Mouse (Mus musculus) retina, postnatal 7 days (tissue): ENCODE measurements around the gene Armc8.

ENCODE experiments used
- DNase-seq: peaks from one replicate; pipeline ENCODE4 v3.0.0-alpha.2; 2012; ENCODE audit warnings: low read depth, low spot score

Gene Armc8

DNA sequence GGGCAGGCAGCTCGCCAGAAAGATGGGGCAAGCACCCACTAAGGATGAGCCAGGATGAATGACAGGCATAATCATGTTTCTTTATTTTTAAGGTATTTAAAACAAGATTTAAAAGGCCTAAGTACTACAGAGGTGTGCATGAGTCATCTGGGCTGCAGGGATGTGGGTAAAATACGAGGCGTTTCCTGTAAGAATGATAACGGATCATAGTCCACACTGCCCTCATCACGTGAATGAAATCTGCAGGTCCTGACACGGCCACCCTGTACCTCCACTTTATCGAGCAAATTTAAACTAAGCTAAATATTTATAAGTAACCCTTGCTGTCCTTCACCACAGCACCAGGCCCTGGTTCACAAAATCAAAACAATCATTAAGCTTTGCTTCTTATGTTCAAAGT lies 62.8 kb downstream of the Armc8 start:
- no peak for DNase-seq

DNA sequence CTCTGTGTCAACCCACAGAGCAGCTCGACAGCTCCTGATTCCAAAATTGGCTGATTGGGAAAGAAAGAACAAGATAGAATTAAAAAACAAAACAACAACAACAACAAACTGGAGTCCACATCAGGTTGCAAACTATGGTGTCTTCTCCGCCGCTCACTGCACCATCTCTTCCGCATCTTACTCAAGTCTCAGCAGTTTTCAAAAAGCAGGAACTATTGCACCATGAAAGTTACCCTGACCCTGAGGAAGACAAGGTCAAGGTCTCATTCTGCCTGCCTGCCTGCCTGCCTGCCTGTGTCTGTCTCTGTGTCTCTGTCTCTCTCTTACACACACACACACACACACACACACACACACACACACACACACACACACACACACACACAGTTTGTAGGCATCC lies 69.4 kb downstream of the Armc8 start:
- no peak for DNase-seq

DNA sequence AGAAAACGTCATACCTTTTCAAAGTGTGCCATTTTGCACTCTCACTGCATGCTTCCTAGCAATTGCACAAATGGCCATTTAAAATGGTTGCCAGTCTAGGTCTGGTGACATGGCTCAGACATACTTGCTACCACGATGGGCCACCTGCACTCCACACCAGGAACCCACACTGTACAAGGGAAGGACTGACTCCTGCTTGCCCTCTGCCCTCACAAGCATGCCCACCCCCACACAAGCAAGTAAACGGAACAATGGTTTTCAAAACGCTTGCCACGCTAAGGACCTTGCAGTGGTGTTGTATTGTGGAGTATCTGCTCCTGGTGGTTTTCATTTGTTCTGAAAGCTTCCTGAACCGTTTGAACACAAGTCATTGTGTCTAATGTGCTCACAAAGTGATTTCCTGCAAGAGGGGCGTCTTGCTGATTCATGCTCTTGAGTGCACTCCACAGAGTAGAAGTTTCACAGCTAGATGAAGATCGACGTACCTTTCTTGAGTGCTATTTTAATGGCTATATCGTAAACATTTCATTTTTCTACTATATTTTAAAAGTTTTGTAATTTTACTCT lies 76.0 kb downstream of the Armc8 start:
- no peak for DNase-seq

DNA sequence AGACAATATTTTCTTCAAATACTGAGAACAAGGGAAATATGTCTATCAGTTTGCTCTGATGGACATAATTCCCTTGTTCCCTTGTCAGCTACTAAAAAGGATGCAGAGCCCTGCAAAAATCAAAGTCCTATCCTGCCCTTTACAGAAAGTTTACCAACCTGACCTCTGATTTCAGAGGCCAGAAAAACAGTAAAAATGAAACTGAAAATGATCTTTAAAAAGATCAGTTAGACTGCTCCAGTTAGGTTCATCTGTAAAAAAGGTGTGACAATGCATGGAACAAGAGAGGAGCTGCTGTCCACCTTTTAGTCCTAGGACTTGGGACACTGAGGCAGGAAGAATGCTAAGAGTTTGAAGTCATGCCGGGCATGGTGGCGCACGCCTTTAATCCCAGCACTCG lies 77.6 kb downstream of the Armc8 start:
- DNase-seq, result no peak

DNA sequence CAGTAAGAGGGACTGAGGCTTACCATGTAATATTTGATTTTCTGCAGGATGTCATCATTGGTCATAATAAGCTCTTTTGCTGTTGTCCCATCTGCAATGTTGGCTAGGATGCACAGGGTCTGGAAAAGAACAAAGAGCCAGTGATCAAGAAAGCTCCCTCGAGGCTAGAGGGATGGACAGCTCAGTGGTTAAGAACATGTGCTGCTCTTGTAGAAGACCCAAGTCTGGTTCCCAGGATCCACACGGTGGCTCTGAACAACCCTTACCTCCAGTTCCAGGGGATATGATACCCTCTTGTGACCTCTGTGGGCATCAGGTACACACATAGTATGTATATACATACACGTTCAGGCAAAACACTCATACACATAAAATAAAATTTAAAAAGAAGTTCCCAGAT lies 80.9 kb downstream of the Armc8 start:
- no peak for DNase-seq

DNA sequence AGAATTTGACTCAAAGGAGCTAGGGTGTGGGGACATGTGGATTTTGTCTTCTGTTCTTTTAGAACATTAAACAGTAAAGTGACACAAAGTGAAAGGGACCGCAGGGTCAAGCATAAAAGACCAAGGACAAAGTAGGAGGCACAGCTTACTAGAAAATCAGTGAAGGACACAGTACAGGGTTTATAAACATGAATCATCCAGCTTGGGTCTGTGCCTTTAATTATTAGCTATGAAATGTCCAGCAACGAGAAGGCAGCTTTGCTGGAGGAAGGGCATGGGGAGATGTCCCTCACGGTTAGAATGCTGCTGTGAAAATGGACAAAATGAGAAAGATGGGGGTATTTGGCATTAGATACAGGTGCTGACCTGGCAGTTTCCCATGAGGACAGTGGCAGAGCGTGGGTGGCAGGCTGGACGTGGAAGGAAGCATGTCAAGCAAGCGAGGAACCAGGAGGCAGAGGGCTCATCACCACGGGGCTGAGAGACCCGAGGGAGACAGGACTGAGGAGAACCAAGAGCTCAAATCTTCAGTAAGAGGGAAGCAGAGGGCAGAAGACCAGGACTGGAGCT lies 81.5 kb downstream of the Armc8 start:
- no peak for DNase-seq

DNA sequence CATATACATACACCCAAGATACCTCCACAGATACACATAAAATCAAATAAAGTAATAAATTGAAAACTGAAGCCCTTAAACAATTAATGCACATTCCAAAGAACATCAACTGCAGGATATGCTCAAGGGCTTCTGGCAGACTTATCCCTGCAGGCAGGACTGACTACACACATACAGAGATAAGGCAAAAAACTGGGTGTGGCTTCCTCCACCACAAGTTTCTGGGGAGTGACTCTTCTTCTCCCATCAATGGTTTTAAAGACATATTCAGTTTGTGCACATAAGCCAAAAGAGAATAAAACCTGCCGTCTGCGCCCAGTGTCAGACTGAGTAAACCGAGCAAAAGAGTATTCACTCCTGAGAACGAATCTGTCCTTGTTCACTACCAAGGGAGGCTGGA lies 83.6 kb downstream of the Armc8 start:
- no peak for DNase-seq

DNA sequence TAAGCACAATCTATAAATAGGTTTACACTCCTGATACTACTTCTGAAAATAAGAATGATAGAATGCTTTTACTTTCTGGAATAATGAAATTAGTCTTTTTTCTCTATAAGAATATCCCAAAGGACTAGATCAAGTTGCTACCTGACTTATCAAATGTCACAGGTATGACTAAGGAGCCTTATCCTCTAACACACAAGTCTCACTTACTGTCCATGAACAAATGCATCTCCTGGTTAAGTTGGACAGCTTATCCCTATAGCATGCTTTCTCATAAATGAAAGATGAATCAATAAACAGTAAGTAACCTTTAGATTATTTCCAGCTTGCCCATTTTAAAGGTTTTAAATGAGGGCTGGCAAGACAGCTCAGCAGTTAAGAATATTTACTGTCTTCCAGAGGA lies 84.1 kb downstream of the Armc8 start:
- DNase-seq, result no peak

DNA sequence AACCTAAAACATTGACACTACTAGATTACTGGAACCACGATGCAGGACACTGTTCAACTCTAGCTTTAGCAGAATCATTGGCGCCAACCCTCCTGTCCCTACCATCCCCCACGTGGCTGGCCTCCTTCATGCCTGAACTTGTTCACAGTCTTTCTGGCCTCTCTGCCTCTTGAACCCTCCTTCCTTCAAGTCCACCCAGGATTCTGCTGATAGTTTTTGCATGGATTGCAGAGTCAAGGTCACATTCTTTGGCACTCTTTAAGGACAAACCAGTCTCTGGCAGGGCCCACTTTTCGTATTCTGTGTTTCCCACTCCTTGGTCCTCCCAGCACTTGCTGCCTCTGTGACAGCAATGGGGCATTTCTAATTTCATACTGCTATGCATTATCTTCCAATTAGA lies 85.5 kb downstream of the Armc8 start:
- DNase-seq, result no peak

DNA sequence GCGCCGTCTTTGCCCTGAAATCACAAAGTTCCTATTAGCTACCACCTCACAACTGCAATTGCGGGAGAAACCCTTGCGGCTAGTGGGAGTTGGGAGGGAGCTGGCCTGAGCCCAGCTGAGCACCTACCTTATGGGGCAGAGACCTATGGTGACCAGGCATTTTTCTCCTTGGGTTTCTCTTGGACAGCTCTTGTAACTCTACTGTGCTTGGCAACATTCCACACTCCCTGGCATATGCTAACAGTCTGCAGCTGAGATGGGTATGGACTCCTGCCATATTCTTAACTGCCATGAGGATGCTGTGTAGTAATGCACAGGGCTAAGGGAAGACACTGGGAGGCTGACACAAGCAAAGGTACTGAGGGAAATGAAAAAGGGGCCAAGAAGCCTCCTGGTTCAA lies 87.9 kb downstream of the Armc8 start:
- DNase-seq, result no peak

DNA sequence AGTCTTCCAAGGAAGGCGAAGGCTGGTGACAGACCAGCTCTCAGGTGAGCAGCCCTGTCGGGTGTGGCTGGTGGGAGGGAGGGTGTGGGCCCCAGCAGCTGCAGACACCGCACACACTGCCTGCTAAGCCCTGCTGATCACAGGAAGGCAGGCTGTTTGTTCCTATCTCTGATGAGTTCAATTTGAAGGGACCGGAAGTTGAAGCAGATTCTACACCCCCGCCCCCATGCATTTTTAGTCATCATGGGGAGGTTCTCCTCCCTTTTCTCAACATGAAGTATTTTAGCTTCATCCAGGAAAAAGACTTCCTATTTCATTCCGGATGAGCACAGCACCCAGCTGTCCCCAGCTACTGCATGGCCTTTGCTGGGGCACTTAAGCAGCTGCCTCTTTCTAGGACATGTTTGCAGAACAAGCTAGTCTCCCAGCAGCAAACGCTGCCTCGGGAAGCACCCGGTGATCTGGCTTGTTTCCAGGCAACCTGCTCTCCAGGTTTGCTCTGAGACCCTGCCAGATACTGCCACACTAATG lies 89.5 kb downstream of the Armc8 start:
- no peak for DNase-seq

DNA sequence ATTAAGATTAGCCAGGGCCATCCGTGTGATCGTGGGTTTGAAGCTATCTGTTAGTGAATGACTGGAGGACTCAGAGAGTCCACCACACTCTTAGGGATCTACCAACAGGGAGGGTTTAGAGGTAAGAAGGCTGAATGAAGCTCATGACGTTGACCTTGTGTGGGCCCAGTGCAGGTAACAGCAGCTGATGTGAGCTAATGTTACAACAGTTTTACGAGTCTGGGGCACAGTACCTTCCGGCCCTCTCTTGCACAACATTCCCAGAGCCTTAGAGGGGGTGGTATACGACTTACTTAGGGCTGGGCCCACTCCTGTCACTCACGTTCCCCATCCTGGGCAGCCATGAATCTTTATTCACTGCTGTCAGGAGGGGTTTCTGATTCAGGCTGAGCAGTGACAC lies 97.4 kb downstream of the Armc8 start:
- DNase-seq, result no peak

DNA sequence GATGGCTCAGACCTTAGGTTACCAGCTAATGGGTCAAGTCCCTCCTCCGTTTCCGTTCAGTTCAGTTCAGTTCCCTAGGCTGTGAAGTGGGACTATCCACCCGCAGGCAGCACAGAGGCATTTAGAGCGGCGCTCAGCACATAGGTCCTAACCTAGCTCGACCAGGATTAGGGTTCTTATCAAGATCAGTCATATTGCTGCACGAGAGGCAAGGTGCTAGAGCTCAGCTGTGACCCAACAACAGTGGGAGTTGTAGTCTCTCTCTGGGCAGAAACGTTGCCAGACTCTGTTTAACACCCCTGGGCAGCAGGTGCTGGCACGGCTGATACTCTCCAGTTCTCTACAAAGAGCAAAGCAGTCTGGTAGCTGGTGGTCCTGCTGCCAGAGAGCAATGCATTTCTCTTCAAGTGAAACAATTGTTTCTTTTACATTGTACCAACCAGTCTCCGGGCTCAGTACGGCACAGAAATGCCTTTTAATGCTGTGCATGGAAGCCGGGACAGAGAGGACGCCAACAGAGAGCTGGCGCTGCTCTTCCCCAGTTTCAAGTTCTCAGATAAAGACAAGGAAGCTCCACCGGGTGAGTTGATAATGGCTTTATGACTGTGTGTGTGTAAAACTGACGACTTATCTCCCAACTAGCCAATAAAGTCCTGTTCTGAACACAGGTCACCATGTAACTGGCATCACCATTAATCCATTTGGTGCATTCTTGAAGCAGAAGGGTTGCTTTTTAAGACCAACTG lies 98.2 kb downstream of the Armc8 start:
- DNase-seq, result no peak

DNA sequence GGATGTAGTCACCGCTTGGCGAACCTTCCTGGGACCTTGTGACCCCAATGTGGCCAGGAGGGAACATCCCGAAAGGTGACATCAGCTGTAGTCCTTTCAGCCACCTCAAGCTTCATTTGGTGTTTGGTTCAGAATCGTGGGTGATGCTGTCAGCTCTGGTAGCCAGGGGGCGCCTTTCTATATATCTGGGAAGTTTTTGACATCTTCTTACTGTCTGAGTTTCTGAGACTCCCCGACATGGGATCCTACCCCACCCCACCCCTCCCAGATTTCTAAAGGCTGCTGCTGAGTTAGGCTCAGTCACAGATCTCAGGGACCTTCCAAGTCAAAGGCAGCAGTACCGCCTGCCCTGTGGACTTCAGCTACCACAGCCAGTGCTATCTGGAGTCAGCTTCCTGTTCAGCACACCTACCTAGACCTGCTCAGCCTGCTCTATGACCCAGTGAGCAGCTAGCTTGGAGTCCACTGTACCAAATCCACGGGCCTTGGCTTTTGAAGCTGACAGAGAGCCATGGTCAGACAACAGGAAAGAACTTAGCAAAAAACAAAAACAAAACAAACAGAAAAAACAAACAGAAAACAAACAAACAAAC lies 98.9 kb downstream of the Armc8 start:
- DNase-seq, result no peak

DNA sequence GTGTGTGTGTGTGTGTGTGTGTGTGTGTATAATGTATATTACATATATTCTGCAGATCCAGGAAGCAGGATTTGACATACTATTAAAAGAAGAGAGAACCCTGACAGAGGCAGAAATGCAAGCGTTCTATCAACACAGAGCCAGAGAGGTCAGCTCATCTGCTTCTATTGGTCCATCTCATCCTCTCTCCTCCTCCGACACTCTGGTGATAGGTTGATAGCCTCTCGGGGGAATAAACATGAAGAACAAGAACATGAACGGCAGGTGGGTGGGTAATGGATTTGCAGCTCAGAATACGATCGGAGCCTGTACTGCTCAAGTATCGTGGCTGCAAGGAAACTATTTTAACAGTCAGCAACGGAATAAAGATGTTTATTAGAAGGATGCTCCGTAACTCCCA lies 100.1 kb downstream of the Armc8 start:
- no peak for DNase-seq

DNA sequence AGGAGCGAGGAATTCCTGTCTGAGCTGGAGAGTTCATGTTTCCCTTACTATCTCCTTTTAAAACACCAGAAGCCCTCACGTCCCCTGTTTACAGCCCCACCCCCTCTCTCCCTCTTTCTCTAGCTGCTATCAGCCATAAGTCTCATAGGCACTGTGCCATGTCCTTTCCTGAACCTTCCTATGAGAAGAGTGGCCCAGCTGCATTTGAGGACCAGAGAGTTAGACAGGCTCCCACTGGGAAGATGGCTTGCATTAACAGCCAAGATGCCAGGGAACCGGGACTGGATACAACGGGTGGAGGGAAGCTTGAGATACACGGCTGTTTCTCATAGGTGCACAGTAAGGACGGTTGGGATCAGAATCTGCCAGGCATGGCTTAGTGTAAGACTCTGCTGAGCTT lies 103.8 kb downstream of the Armc8 start:
- no peak for DNase-seq

DNA sequence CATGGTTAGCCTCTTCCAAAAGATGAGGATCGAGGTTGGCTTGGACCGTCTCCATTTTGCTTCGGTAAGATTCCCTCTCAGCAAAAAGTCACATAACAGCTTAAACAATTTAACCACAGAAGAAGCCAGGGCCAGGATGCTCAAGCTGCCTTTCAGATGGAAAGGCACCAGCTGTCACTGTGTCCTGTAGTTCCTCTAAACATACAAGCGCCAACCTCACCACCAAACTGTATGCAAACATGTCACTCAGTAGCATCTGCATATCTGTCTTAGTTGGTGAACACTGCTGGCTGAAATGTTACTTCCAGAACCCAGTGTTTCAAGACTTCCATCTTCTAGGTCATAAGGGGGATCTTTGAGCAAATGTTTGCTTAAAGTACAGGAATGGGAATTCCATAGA lies 109.0 kb downstream of the Armc8 start:
- DNase-seq, result no peak

DNA sequence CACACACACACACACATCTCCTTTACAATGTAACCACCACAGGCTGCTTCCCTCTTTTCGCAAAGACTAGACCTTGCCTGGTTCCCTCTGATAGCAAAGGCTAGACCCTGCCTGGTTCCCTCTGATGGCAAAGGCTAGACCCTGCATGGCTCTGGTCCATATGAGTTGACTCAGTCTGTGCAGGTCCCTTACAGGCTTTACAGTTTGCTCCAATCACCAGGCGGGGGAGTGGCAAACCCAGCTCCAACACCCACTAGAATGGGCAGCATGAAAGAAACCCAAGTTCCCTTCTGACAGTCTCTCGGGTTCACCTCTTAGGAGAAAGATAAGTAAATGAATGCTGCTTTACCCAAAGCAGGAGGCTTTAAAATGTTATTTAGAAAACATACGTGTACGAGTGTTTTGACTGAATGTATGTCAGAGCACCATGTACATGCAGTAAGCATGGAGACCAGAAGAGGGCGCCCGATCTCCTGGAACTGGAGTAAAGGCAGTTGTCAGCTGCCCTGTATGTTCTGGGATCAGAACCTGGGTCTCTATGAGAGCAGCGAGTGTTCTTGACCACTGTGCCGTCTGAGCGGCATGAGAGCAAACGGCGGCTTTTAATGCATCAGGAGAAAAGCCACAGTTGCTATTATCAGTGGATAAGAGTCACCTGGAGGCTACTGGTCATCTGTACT lies 110.0 kb downstream of the Armc8 start:
- no peak for DNase-seq

DNA sequence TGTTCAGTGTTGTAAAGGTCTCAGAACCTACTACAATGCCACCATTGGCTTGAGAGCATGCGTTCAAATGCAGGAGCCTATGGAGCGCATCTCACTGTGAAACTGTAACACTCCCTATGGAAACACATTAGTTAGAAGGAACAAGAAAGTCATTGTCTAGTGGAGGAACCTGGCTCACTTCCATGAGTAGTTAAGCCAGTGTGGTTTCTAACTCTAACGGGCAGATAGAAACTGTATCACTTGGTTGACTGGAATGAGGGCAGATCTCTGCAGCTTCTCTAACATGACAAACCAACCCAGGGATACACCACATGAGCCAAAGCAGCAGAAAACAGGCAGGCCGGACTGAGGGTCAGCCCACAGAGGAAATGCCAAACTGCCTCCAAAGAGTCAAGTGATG lies 114.5 kb downstream of the Armc8 start:
- DNase-seq, result no peak

DNA sequence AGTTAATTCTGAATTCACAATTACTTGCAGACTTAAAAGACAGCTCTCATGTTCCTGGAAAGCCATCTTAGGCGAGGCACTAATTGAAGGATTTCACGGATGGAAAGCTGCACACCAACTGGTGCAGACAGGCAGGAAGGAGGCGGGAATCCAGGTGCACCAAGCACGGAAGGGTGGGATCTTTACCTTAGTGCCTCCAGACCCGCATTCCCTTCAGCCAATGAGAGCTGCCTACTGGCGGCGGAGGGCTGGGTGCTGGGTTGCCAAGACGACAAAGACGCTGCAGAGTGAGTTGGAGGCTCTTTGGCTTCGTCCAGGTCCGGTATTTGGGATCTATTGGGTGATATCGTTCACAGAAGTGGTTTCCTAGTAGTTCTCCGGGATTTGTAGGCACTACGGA lies 117.5 kb downstream of the Armc8 start, which contains the start of gene Nme9:
Gene Nme9 (plus strand): TSS at position 315 of the 400 bp plus-strand sequence.
- DNase-seq, result no peak

DNA sequence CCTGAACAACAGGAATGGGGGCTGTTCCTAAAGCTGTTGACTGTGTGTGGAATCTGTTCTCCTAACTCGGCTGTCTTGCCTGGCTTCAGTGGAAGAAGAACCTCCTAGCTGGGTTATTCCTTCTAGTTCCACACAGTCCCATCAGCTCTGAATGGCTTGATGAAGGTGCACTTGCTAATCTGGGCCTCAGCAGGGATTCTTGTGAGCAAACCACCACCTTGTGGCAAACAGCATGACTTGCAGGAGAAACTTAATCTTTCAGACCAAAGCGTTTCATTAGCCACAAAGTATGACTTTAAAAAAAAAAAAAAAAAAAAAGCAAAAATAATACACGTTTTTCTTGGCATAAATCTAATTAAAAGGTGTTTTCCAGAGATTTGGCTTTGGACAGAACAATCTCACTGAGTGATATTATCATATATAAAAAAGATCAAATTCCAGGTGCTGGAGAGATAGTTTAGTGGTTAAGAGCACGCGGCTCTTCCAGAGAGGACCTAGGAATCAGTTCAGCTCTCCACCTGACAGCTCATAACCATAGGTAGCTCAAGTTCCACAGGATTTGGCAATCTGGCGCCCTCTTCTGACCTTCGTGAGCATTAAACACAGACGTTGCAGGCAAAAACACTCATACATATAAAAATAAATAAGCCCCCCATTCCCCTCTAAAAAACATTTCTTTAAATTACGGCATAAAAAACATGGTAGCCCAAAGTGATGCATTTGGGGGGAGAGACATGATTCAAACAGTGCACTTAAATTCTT lies 118.6 kb downstream of the Armc8 start:
- no peak for DNase-seq
